Mouse (Mus musculus) limb, embryonic 14.5 days (tissue): ENCODE results near the gene Ankrd24. TPM values are rescaled to one million over a fixed set of nuclear protein-coding genes. Genes with fewer than 3 reads are reported as not detected.

Experiments
- ATAC-seq: fragments of 200-750 bp; cut with Nextera tagmentation; 2 replicates; pipeline ENCODE4 v1.8.0; 2017; ENCODE audit warnings: low read depth, moderate number of reproducible peaks, moderate TSS enrichment; ENCODE audit not compliant: low FRiP score
- DNase-seq: peaks from one replicate; pipeline ENCODE4 v3.0.0-alpha.2; 2015; ENCODE audit warnings: low spot score
- H3K27ac ChIP-seq: fragments of 300-500 bp; sonication (generic); replicated peaks from 2 replicates; pipeline ENCODE4 v1.5.1; 2014; ENCODE audit warnings: low read depth, mild to moderate bottlenecking, low read length, moderate library complexity, mixed read lengths
- H3K27me3 ChIP-seq: fragments of 300-500 bp; sonication (generic); 2 replicates; pipeline ENCODE4 v1.6.1; 2014; ENCODE audit warnings: low read length, mixed read lengths; ENCODE audit not compliant: control insufficient read depth, insufficient read depth
- H3K36me3 ChIP-seq: fragments of 300-500 bp; sonication (generic); 2 replicates; pipeline ENCODE4 v1.6.1; 2014; ENCODE audit warnings: mild to moderate bottlenecking, low read length, moderate library complexity, mixed read lengths; ENCODE audit not compliant: control insufficient read depth, insufficient read depth
- H3K4me1 ChIP-seq: fragments of 300-500 bp; sonication (generic); 2 replicates; pipeline ENCODE4 v1.6.1; 2014; ENCODE audit warnings: antibody characterized with exemption, low read length, mixed read lengths; ENCODE audit not compliant: control insufficient read depth, insufficient read depth
- H3K4me2 ChIP-seq: fragments of 300-500 bp; sonication (generic); replicated peaks from 2 replicates; pipeline ENCODE4 v1.6.1; 2014; ENCODE audit warnings: low read depth, mild to moderate bottlenecking, low read length, moderate library complexity; ENCODE audit not compliant: severe bottlenecking
- H3K4me3 ChIP-seq: fragments of 300-500 bp; sonication (generic); replicated peaks from 2 replicates; pipeline ENCODE4 v1.5.1; 2014; ENCODE audit warnings: low read length
- H3K9ac ChIP-seq: fragments of 300-500 bp; sonication (generic); 2 replicates; pipeline ENCODE4 v1.6.1; 2014; ENCODE audit warnings: mild to moderate bottlenecking, low read depth, low read length, moderate library complexity; ENCODE audit not compliant: severe bottlenecking
- H3K9me3 ChIP-seq: fragments of 300-500 bp; sonication (generic); 2 replicates; pipeline ENCODE4 v1.6.1; 2016; ENCODE audit warnings: low read length; ENCODE audit not compliant: control insufficient read depth
- POLR2A ChIP-seq: fragments of 200-500 bp; IDR thresholded peaks from 2 replicates; pipeline ENCODE4 v1.8.0; 2012; ENCODE audit warnings: inconsistent platforms, mild to moderate bottlenecking, moderate library complexity, borderline replicate concordance; ENCODE audit not compliant: insufficient read depth, insufficient read length; ENCODE audit errors: extremely low read depth
- WGBS: fragments of 180-500 bp; shearing (Covaris S2); extraction: QIAGEN DNeasy Blood & Tissue Kit; methylation state at CpG from one replicate; pipeline ENCODE4 v1.1.7; 2014; 5-methylcytosine and 5-hydroxymethylcytosine counted together
- polyA plus RNA-seq, 2 experiments: library from polyadenylated mRNA; depleted of rRNA in 1 of 2; stranded (reverse) in 1 of 2; unstranded in 1 of 2; fragments of >200 nt; fragmentation: Nextera tagmentation in 1 of 2; extraction: Ambion mirVana in 1 of 2; gene quantifications; 2 replicates each; pipeline versions ENCODE4 v1.2.1 to v1.2.3; 2012 to 2014

Ankrd24 gene
- polyA plus RNA-seq, 2 experiments, result 5.3 to 79.9 TPM

- Histone ChIP-seq H3K4me3 (peak within 1 kb of the TSS; percentile 29), H3K9ac (peak within 1 kb of the TSS; percentile 25; the same call in 1 of the 2 replicates), H3K9me3 (no peaks in the 10 kb centered on the region), H3K27ac (peak within 1 kb of the TSS; percentile 63; the same call in 1 of the 2 replicates), H3K4me2 (peak within 1 kb of the TSS; percentile 54), H3K4me1 (peaks cover 53% of the 10 kb centered on the region), H3K27me3 (no peaks in the 10 kb centered on the region), H3K36me3 (no peaks in the 10 kb centered on the region)
- ATAC-seq (peak; percentile 86), DNase-seq (peak; percentile 99)
- under 1% methylated on average over 24 of the region's 28 CpGs for WGBS
- no peak for TF ChIP-seq POLR2A
Observed at GRCm38 (mm10) chr10:81600738-81601203, 27.6 kb upstream of the Ankrd24 start, which contains the start of gene Tle6. TSS of gene Tle6 (minus strand) at chr10:81601073.

- Histone ChIP-seq H3K4me2 (peak overlapping the region; percentile 54), H3K27ac (no peak overlapping the region), H3K27me3 (no peaks in the 10 kb centered on the region), H3K4me1 (peaks cover 46% of the 10 kb centered on the region), H3K4me3 (peak overlapping the region; percentile 29), H3K36me3 (no peaks in the 10 kb centered on the region), H3K9me3 (no peaks in the 10 kb centered on the region), H3K9ac (no peak overlapping the region)
- ATAC-seq, result no peak
- no peak for DNase-seq
- TF ChIP-seq POLR2A, result no peak
- 18% methylated on average over 7 of the region's 7 CpGs for WGBS
Observed at GRCm38 (mm10) chr10:81601396-81601905, 26.9 kb upstream of the Ankrd24 start.

- ATAC-seq, result no peak
- DNase-seq, result peak; percentile 89
Observed at GRCm38 (mm10) chr10:81602741-81603151, 25.6 kb upstream of the Ankrd24 start.

GRCm38 (mm10) chr10:81604019-81604967 is 24.0 kb upstream of the Ankrd24 start:
- no peak overlapping the region for H3K27ac ChIP-seq
- H3K4me2 ChIP-seq, result peak overlapping the region; percentile 37; the same call in 1 of the 2 replicates
- peaks cover 33% of the 10 kb centered on the region for H3K4me1 ChIP-seq
- no peaks in the 10 kb centered on the region for H3K9me3 ChIP-seq
- no peaks in the 10 kb centered on the region for H3K36me3 ChIP-seq
- H3K4me3 ChIP-seq, result peak overlapping the region; percentile 62; the same call in 1 of the 2 replicates
- H3K9ac ChIP-seq, result peak overlapping the region; percentile 21; the same call in 1 of the 2 replicates
- ATAC-seq, result no peak
- TF ChIP-seq POLR2A, result no peak
- 71% methylated on average over 12 of the region's 12 CpGs for WGBS
- no peak for DNase-seq
- H3K27me3 ChIP-seq, result no peaks in the 10 kb centered on the region

More at GRCm38 (mm10) chr10:81602741-81603151, 25.6 kb upstream of the Ankrd24 start:
- H3K4me1 ChIP-seq, result peaks cover 39% of the 10 kb centered on the region
- H3K27me3 ChIP-seq, result no peaks in the 10 kb centered on the region
- no peak overlapping the region for H3K4me3 ChIP-seq
- H3K36me3 ChIP-seq, result no peaks in the 10 kb centered on the region
- H3K9me3 ChIP-seq, result no peaks in the 10 kb centered on the region
- H3K27ac ChIP-seq, result no peak overlapping the region
- no peak overlapping the region for H3K4me2 ChIP-seq
- WGBS, result 12% methylated on average over 4 of the region's 4 CpGs
- no peak overlapping the region for H3K9ac ChIP-seq
- TF ChIP-seq POLR2A, result no peak

GRCm38 (mm10) chr10:81604968-81605665 is 23.2 kb upstream of the Ankrd24 start:
- 0 out of 2 replicates have a peak, but pooled peaks have one; percentile 18 for TF ChIP-seq POLR2A
- H3K4me2 ChIP-seq, result peak overlapping the region; percentile 97
- ATAC-seq (peak; percentile 56), DNase-seq (peak; percentile 91)
- H3K4me1 ChIP-seq, result peaks cover 30% of the 10 kb centered on the region
- H3K27ac ChIP-seq, result peak overlapping the region; percentile 77
- peak overlapping the region; percentile 62 for H3K4me3 ChIP-seq
- no peaks in the 10 kb centered on the region for H3K36me3 ChIP-seq
- no peaks in the 10 kb centered on the region for H3K27me3 ChIP-seq
- WGBS, result 19% methylated on average over 29 of the region's 29 CpGs
- no peaks in the 10 kb centered on the region for H3K9me3 ChIP-seq
- peak overlapping the region; percentile 21; the same call in 1 of the 2 replicates for H3K9ac ChIP-seq
